7 mouse cellular contexts compared by ENCODE assay signal in genomic region chr13:101691669-101692068, GRCm38 (mm10).
DNase-seq lines count a peak whose midpoint lies in the region; ATAC-seq and TF ChIP-seq lines count a peak whose summit lies in the region.

No protein-coding gene starts in this region.

- no peaks in the 10 kb centered on the region for H3K27me3 ChIP-seq in lung, embryonic 14.5 days (ENCODE audit: insufficient read depth, low read length)
- H3K27me3 ChIP-seq in lung, postnatal 0 days (replicated peaks; ENCODE audit: insufficient read depth, low read length) = no peaks in the 10 kb centered on the region
- 0 out of 2 replicates have a peak, but pooled peaks cover 2% of the 10 kb centered on the region for H3K27me3 ChIP-seq in forebrain, embryonic 12.5 days
- no peaks in the 10 kb centered on the region for H3K27me3 ChIP-seq in intestine, postnatal 0 days (replicated peaks; ENCODE audit: control insufficient read depth, insufficient read depth, low read length)
- H3K27me3 ChIP-seq in stomach, embryonic 14.5 days (ENCODE audit: control insufficient read depth, insufficient read depth, low read length) = no peaks in the 10 kb centered on the region

- peak overlapping the region; percentile 86 for H3K4me2 ChIP-seq in lung, embryonic 14.5 days
- no peak overlapping the region; the same call in 1 of the 2 replicates for H3K4me2 ChIP-seq in lung, postnatal 0 days (replicated peaks; ENCODE audit: low read depth, low read length)
- peak overlapping the region; percentile 92 for H3K4me2 ChIP-seq in forebrain, embryonic 12.5 days
- 0 out of 2 replicates have a peak overlapping the region, but pooled peaks have one; percentile 4 for H3K4me2 ChIP-seq in intestine, postnatal 0 days (replicated peaks; ENCODE audit: low read depth)
- H3K4me2 ChIP-seq in stomach, embryonic 14.5 days (replicated peaks; ENCODE audit: low read depth, low read length) = peak overlapping the region; percentile 74

- WGBS in lung, embryonic 14.5 days = 68% methylated on average over 6 of the region's 6 CpGs
- WGBS in lung, postnatal 0 days = 65% methylated on average over 6 of the region's 6 CpGs
- WGBS in forebrain, embryonic 12.5 days = 28% methylated on average over 6 of the region's 6 CpGs
- 73% methylated on average over 6 of the region's 6 CpGs for WGBS in intestine, postnatal 0 days
- WGBS in stomach, embryonic 14.5 days = 68% methylated on average over 6 of the region's 6 CpGs

- peaks cover 28% of the 10 kb centered on the region for H3K36me3 ChIP-seq in lung, embryonic 14.5 days (ENCODE audit: insufficient read depth)
- H3K36me3 ChIP-seq in lung, postnatal 0 days (ENCODE audit: insufficient read depth, low read length) = peaks cover 25% of the 10 kb centered on the region; the same call in 1 of the 2 replicates
- H3K36me3 ChIP-seq in forebrain, embryonic 12.5 days (replicated peaks) = peaks cover 15% of the 10 kb centered on the region
- peaks cover 22% of the 10 kb centered on the region for H3K36me3 ChIP-seq in intestine, postnatal 0 days (ENCODE audit: control insufficient read depth, insufficient read depth)
- peaks cover 22% of the 10 kb centered on the region for H3K36me3 ChIP-seq in stomach, embryonic 14.5 days (ENCODE audit: control insufficient read depth, insufficient read depth, low read length)

- H3K9ac ChIP-seq in lung, embryonic 14.5 days = peak overlapping the region; percentile 30
- no peak overlapping the region for H3K9ac ChIP-seq in lung, postnatal 0 days (replicated peaks; ENCODE audit: low read depth)
- no peak overlapping the region for H3K9ac ChIP-seq in forebrain, embryonic 12.5 days
- H3K9ac ChIP-seq in intestine, postnatal 0 days (ENCODE audit: low read depth, low read length) = no peak overlapping the region
- H3K9ac ChIP-seq in stomach, embryonic 14.5 days (replicated peaks; ENCODE audit: low read depth, low read length) = no peak overlapping the region

- no peak for ATAC-seq in lung, embryonic 14.5 days (ENCODE audit: insufficient read depth)
- no peak for ATAC-seq in lung, postnatal 0 days
- no peak for ATAC-seq in forebrain, embryonic 12.5 days (ENCODE audit: low FRiP score)
- no peak for ATAC-seq in intestine, postnatal 0 days
- no peak for ATAC-seq in stomach, embryonic 14.5 days (ENCODE audit: insufficient number of reproducible peaks, insufficient read depth, low FRiP score, low read depth)
- ATAC-seq in activated CD4-positive, CD25-positive, alpha-beta regulatory T cell, adult 4 months = no peak

- no peak for TF ChIP-seq EP300 in lung, postnatal 0 days (IDR thresholded peaks at IDR 0.05)

- no peak for DNase-seq in lung, embryonic 14.5 days
- DNase-seq in lung, postnatal 0 days (ENCODE audit: low spot score) = no peak
- DNase-seq in lung, postnatal 25 days (ENCODE audit: low spot score) = no peak

- peak overlapping the region; percentile 24; the same call in 1 of the 2 replicates for H3K4me3 ChIP-seq in lung, embryonic 14.5 days (ENCODE audit: low read depth, low read length)
- H3K4me3 ChIP-seq in lung, postnatal 0 days (ENCODE audit: low read depth, low read length) = no peak overlapping the region
- peak overlapping the region; percentile 35 for H3K4me3 ChIP-seq in forebrain, embryonic 12.5 days (replicated peaks)
- no peak overlapping the region for H3K4me3 ChIP-seq in intestine, postnatal 0 days (ENCODE audit: low read depth, low read length)
- peak overlapping the region; percentile 55; the same call in 1 of the 2 replicates for H3K4me3 ChIP-seq in stomach, embryonic 14.5 days (ENCODE audit: low read depth, low read length)

- peaks cover 10% of the 10 kb centered on the region for H3K4me1 ChIP-seq in lung, embryonic 14.5 days (ENCODE audit: insufficient read depth)
- H3K4me1 ChIP-seq in lung, postnatal 0 days (ENCODE audit: insufficient read depth, low read depth, low read length) = peaks cover 8% of the 10 kb centered on the region; the same call in 1 of the 2 replicates
- peaks cover 40% of the 10 kb centered on the region for H3K4me1 ChIP-seq in forebrain, embryonic 12.5 days
- peaks cover 8% of the 10 kb centered on the region; the same call in 1 of the 2 replicates for H3K4me1 ChIP-seq in intestine, postnatal 0 days (replicated peaks; ENCODE audit: control insufficient read depth, insufficient read depth, low read length)
- peaks cover 19% of the 10 kb centered on the region; the same call in 1 of the 2 replicates for H3K4me1 ChIP-seq in stomach, embryonic 14.5 days (ENCODE audit: control insufficient read depth, insufficient read depth, low read length)

- H3K9me3 ChIP-seq in lung, embryonic 14.5 days (ENCODE audit: low read depth, low read length) = no peaks in the 10 kb centered on the region
- H3K9me3 ChIP-seq in lung, postnatal 0 days (ENCODE audit: low read length) = no peaks in the 10 kb centered on the region
- no peaks in the 10 kb centered on the region for H3K9me3 ChIP-seq in forebrain, embryonic 12.5 days
- H3K9me3 ChIP-seq in intestine, postnatal 0 days (ENCODE audit: control insufficient read depth) = no peaks in the 10 kb centered on the region
- no peaks in the 10 kb centered on the region for H3K9me3 ChIP-seq in stomach, embryonic 14.5 days (ENCODE audit: control insufficient read depth, low read depth, low read length)

- no peak overlapping the region for H3K27ac ChIP-seq in lung, embryonic 14.5 days (ENCODE audit: low read depth)
- H3K27ac ChIP-seq in lung, postnatal 0 days (ENCODE audit: low read length) = no peak overlapping the region
- H3K27ac ChIP-seq in forebrain, embryonic 12.5 days = no peak overlapping the region
- no peak overlapping the region for H3K27ac ChIP-seq in intestine, postnatal 0 days (ENCODE audit: low read depth, low read length)
- no peak overlapping the region for H3K27ac ChIP-seq in stomach, embryonic 14.5 days (ENCODE audit: low read length)

- TF ChIP-seq CTCF in lung, embryonic 14.5 days (IDR thresholded peaks at IDR 0.05; ENCODE audit: low read depth) = no peak
- no peak for TF ChIP-seq CTCF in lung, postnatal 0 days (IDR thresholded peaks at IDR 0.05)
- no peak for TF ChIP-seq CTCF in intestine, postnatal 0 days (IDR thresholded peaks at IDR 0.05; ENCODE audit: low read depth)

Comparison
In these comparisons a context has a peak if more than half of its experiments do, and no peak if none do; other contexts are left out.
1. H3K4me3 ChIP-seq: peak in lung, embryonic 14.5 days (single experiment), forebrain, embryonic 12.5 days (single experiment) and stomach, embryonic 14.5 days (single experiment); none in lung, postnatal 0 days (single experiment) and intestine, postnatal 0 days (single experiment).